Mouse (Mus musculus) midbrain, embryonic 13.5 days (tissue): ENCODE data around the gene Foxl1. TPM values are rescaled to one million over a fixed set of nuclear protein-coding genes. Genes with fewer than 3 reads are reported as not detected.

ENCODE experiments used
- ATAC-seq: fragments of 200-750 bp; cut with Nextera tagmentation; 2 replicates; pipeline ENCODE4 v1.8.0; 2017; ENCODE audit warnings: mild to moderate bottlenecking, moderate TSS enrichment, moderate library complexity
- H3K27ac ChIP-seq: fragments of 300-500 bp; sonication (generic); 2 replicates; pipeline ENCODE4 v1.5.1; 2015; ENCODE audit warnings: inconsistent platforms, mild to moderate bottlenecking, moderate library complexity
- H3K27me3 ChIP-seq: fragments of 300-500 bp; sonication (generic); 2 replicates; pipeline ENCODE4 v1.6.1; 2015; ENCODE audit warnings: mild to moderate bottlenecking, inconsistent platforms
- H3K36me3 ChIP-seq: fragments of 300-500 bp; sonication (generic); 2 replicates; pipeline ENCODE4 v1.6.1; 2015; ENCODE audit warnings: mild to moderate bottlenecking, inconsistent platforms
- H3K4me1 ChIP-seq: fragments of 300-500 bp; sonication (generic); replicated peaks from 2 replicates; pipeline ENCODE4 v1.6.1; 2015; ENCODE audit warnings: inconsistent platforms
- H3K4me2 ChIP-seq: fragments of 300-500 bp; sonication (generic); replicated peaks from 2 replicates; pipeline ENCODE4 v1.6.1; 2015; ENCODE audit warnings: moderate library complexity, mild to moderate bottlenecking, inconsistent platforms
- H3K4me3 ChIP-seq: fragments of 300-500 bp; sonication (generic); replicated peaks from 2 replicates; pipeline ENCODE4 v1.5.1; 2015; ENCODE audit warnings: mild to moderate bottlenecking, inconsistent platforms
- H3K9ac ChIP-seq: fragments of 300-500 bp; sonication (generic); replicated peaks from 2 replicates; pipeline ENCODE4 v1.6.1; 2015; ENCODE audit warnings: mild to moderate bottlenecking, inconsistent platforms
- H3K9me3 ChIP-seq: fragments of 300-500 bp; sonication (generic); 2 replicates; pipeline ENCODE4 v1.6.1; 2016; ENCODE audit warnings: mild to moderate bottlenecking, inconsistent platforms
- WGBS: fragments of 180-500 bp; shearing (Covaris S2); methylation state at CpG from one replicate; pipeline ENCODE4 v1.1.7; 2015; 5-methylcytosine and 5-hydroxymethylcytosine counted together
- polyA plus RNA-seq: library from polyadenylated mRNA; unstranded; fragments of >200 nt; fragmentation: Nextera tagmentation; extraction: Ambion mirVana; gene quantifications from 2 replicates; pipeline ENCODE4 v1.2.1, GENCODE M21; 2015

Gene Foxl1
- polyA plus RNA-seq, 1 experiment from 2014 or later, result 0.13 TPM

GRCm38 (mm10) chr8:121119635-121120455, 7.9 kb upstream of the Foxl1 start:
- Histone ChIP-seq H3K4me3 (no peak overlapping the region), H3K27ac (no peak overlapping the region)
- WGBS, result 1% methylated on average over 12 of the region's 12 CpGs

GRCm38 (mm10) chr8:121120456-121121419, 7.0 kb upstream of the Foxl1 start:
- no peak overlapping the region for H3K4me2 ChIP-seq
- no peak overlapping the region for H3K9ac ChIP-seq
- peaks cover 100% of the 10 kb centered on the region for H3K27me3 ChIP-seq
- ATAC-seq, result no peak
- H3K9me3 ChIP-seq, result peaks cover 3% of the 10 kb centered on the region; the same call in 1 of the 2 replicates
- no peaks in the 10 kb centered on the region for H3K36me3 ChIP-seq
- H3K27ac ChIP-seq, result no peak overlapping the region
- H3K4me3 ChIP-seq, result no peak overlapping the region
- 6% methylated on average over 17 of the region's 17 CpGs for WGBS
- H3K4me1 ChIP-seq, result peaks cover 19% of the 10 kb centered on the region

More at GRCm38 (mm10) chr8:121119635-121120455, 7.9 kb upstream of the Foxl1 start:
- Histone ChIP-seq H3K9ac (no peak overlapping the region), H3K9me3 (peaks cover 3% of the 10 kb centered on the region; the same call in 1 of the 2 replicates), H3K4me1 (peaks cover 13% of the 10 kb centered on the region), H3K36me3 (no peaks in the 10 kb centered on the region), H3K4me2 (no peak overlapping the region), H3K27me3 (peaks cover 100% of the 10 kb centered on the region)
- ATAC-seq, result no peak

- Histone ChIP-seq H3K4me3 (no peak overlapping the region), H3K4me1 (peaks cover 14% of the 10 kb centered on the region), H3K9ac (no peak overlapping the region), H3K27ac (no peak overlapping the region), H3K9me3 (peaks cover 2% of the 10 kb centered on the region; the same call in 1 of the 2 replicates), H3K36me3 (no peaks in the 10 kb centered on the region), H3K27me3 (peaks cover 100% of the 10 kb centered on the region), H3K4me2 (no peak overlapping the region)
- WGBS, result 2% methylated on average over 8 of the region's 8 CpGs
- no peak for ATAC-seq
These were observed 6.0 kb upstream of the Foxl1 start for GRCm38 (mm10) chr8:121121704-121122103.

- Histone ChIP-seq H3K4me3 (no peak overlapping the region), H3K9ac (no peak overlapping the region), H3K9me3 (no peaks in the 10 kb centered on the region), H3K27ac (no peak overlapping the region), H3K27me3 (peaks cover 100% of the 10 kb centered on the region), H3K4me1 (peaks cover 11% of the 10 kb centered on the region), H3K4me2 (no peak overlapping the region), H3K36me3 (no peaks in the 10 kb centered on the region)
- WGBS, result under 1% methylated on average over 7 of the region's 7 CpGs
- ATAC-seq, result no peak
These were observed 5.4 kb upstream of the Foxl1 start for GRCm38 (mm10) chr8:121122368-121122767.

GRCm38 (mm10) chr8:121123113-121123512, 4.6 kb upstream of the Foxl1 start:
- Histone ChIP-seq H3K27me3 (peaks cover 100% of the 10 kb centered on the region), H3K27ac (no peak overlapping the region), H3K4me3 (no peak overlapping the region), H3K36me3 (no peaks in the 10 kb centered on the region), H3K9ac (no peak overlapping the region), H3K4me1 (peaks cover 12% of the 10 kb centered on the region), H3K4me2 (no peak overlapping the region), H3K9me3 (no peaks in the 10 kb centered on the region)
- no peak for ATAC-seq
- WGBS, result 27% methylated on average over 2 of the region's 2 CpGs

- no peak overlapping the region for H3K4me3 ChIP-seq
- peaks cover 100% of the 10 kb centered on the region for H3K27me3 ChIP-seq
- 2% methylated on average over 17 of the region's 17 CpGs for WGBS
- no peak overlapping the region for H3K27ac ChIP-seq
- H3K36me3 ChIP-seq, result no peaks in the 10 kb centered on the region
- H3K4me1 ChIP-seq, result peaks cover 24% of the 10 kb centered on the region
- no peaks in the 10 kb centered on the region for H3K9me3 ChIP-seq
- 0 out of 2 replicates have a peak, but pooled peaks have one; percentile 22 for ATAC-seq
- H3K9ac ChIP-seq, result no peak overlapping the region
- H3K4me2 ChIP-seq, result no peak overlapping the region
These were observed 3.0 kb upstream of the Foxl1 start for GRCm38 (mm10) chr8:121124547-121125239.

- H3K9me3 ChIP-seq, result no peaks in the 10 kb centered on the region
- WGBS, result under 1% methylated on average over 35 of the region's 36 CpGs
- H3K36me3 ChIP-seq, result no peaks in the 10 kb centered on the region
- peaks cover 100% of the 10 kb centered on the region for H3K27me3 ChIP-seq
- H3K4me3 ChIP-seq, result peak overlapping the region; percentile 25
- no peak overlapping the region for H3K9ac ChIP-seq
- peak overlapping the region; percentile 37 for H3K4me2 ChIP-seq
- ATAC-seq, result peak; percentile 69
- H3K4me1 ChIP-seq, result peaks cover 24% of the 10 kb centered on the region
- H3K27ac ChIP-seq, result no peak overlapping the region
These were observed 2.3 kb upstream of the Foxl1 start for GRCm38 (mm10) chr8:121125311-121125876.

- ATAC-seq, result no peak
- H3K9me3 ChIP-seq, result no peaks in the 10 kb centered on the region
- peaks cover 24% of the 10 kb centered on the region for H3K4me1 ChIP-seq
- no peak overlapping the region for H3K9ac ChIP-seq
- H3K36me3 ChIP-seq, result no peaks in the 10 kb centered on the region
- H3K27ac ChIP-seq, result no peak overlapping the region
- H3K4me2 ChIP-seq, result no peak overlapping the region
- peaks cover 100% of the 10 kb centered on the region for H3K27me3 ChIP-seq
- no peak overlapping the region for H3K4me3 ChIP-seq
- WGBS, result 6% methylated on average over 6 of the region's 6 CpGs
These were observed 1.5 kb upstream of the Foxl1 start for GRCm38 (mm10) chr8:121126191-121126590.

- Histone ChIP-seq H3K27ac (no peak overlapping the region), H3K36me3 (no peaks in the 10 kb centered on the region), H3K9ac (no peak overlapping the region), H3K4me2 (no peak overlapping the region), H3K4me1 (peaks cover 24% of the 10 kb centered on the region), H3K4me3 (no peak overlapping the region), H3K9me3 (no peaks in the 10 kb centered on the region), H3K27me3 (peaks cover 99% of the 10 kb centered on the region)
- no peak for ATAC-seq
- WGBS, result 4% methylated on average over 6 of the region's 6 CpGs
These were observed 1.0 kb upstream of the Foxl1 start for GRCm38 (mm10) chr8:121126694-121127093.

- Histone ChIP-seq H3K27me3 (peaks cover 99% of the 10 kb centered on the region), H3K9me3 (no peaks in the 10 kb centered on the region), H3K9ac (no peak overlapping the region), H3K4me1 (peaks cover 24% of the 10 kb centered on the region), H3K4me3 (no peak overlapping the region), H3K36me3 (no peaks in the 10 kb centered on the region), H3K4me2 (no peak overlapping the region), H3K27ac (no peak overlapping the region)
- 2% methylated on average over 11 of the region's 11 CpGs for WGBS
- ATAC-seq, result no peak
These were observed 444 bp upstream of the Foxl1 start for GRCm38 (mm10) chr8:121127291-121127701.

GRCm38 (mm10) chr8:121128531-121129264, 958 bp downstream of the Foxl1 start:
- Histone ChIP-seq H3K9ac (no peak overlapping the region), H3K27ac (no peak overlapping the region), H3K36me3 (no peaks in the 10 kb centered on the region), H3K4me3 (peak overlapping the region; percentile 15), H3K9me3 (no peaks in the 10 kb centered on the region), H3K4me2 (peak overlapping the region; percentile 33), H3K27me3 (peaks cover 96% of the 10 kb centered on the region), H3K4me1 (peaks cover 24% of the 10 kb centered on the region)
- 0 out of 2 replicates have a peak, but pooled peaks have one; percentile 18 for ATAC-seq
- 1% methylated on average over 55 of the region's 55 CpGs for WGBS
